Mouse (Mus musculus) inflammation-experienced regulatory T-cells, adult 16 weeks (primary cell): ENCODE measurements around the gene Adgrl3. TPM values are rescaled to one million over a fixed set of nuclear protein-coding genes. Genes with fewer than 3 reads are reported as not detected.

ENCODE experiments used
- polyA plus RNA-seq: library from polyadenylated mRNA; unstranded; fragments of 100-300 nt; shearing (Covaris generic); gene quantifications from one replicate; pipeline ENCODE4 v1.2.1, GENCODE M21; 2017

Adgrl3 gene
- 0.43 TPM for polyA plus RNA-seq

DNA sequence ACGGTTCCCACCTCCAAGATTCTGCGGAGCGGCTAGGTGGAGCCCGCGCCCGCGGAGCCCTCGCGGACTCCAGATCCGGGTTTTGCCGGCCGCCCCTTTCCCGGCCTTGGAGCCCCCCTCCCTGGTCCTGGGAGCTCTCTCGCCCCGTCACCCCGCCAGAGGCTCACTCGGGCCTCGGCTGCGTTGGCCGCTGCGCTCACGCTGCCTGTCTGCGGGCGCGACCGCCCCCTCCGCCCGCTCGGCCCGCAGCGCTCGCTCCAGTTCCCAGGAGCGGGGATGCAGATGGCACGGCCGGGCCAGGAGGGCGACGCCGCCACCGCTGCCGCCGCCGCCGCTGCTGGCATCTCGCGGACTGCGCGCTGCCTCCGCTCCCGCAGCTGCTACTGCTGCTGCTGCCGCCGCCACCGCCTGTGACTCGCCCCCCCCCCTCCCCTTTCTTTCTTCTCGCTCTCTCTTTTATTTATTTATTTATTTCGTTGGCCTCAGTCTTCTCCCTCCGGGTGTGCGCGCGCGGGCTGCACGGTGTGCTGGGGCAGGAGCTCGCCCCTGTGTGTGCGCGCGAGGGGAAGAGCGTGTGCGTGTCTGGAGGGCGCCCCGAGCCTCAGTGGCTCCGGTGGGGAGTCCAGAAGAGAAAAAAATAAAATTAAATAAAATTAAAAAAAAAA lies at the start of gene Adgrl3:
Gene Adgrl3, plus strand, starts transcription at position 549 of the 665 bp plus-strand sequence.

